Mouse (Mus musculus): ENCODE measurements at regions not wholly inside any gene's neighbourhood (a gene's known extent, or its start where the extent isn't known, plus 50 kb on each side); places are given as distances from the start of the nearest gene placed in this dataset.

GRCm38 (mm10) chr13:28497483-28497882, 240.2 kb downstream of the Gm11361 start:
- TF ChIP-seq CTCF (IDR thresholded peaks at IDR 0.05; ENCODE audit: low read depth): no peak
- TF ChIP-seq EP300 (IDR thresholded peaks at IDR 0.05; ENCODE audit: low read depth): no peak
